Mouse (Mus musculus) bone marrow macrophage, adult 2 months (primary cell): ENCODE measurements around the gene Mef2c.

Experiments
- CTCF ChIP-seq: IDR thresholded peaks from 2 replicates; pipeline ENCODE4 v1.5.1; 2012; ENCODE audit warnings: low read depth, mild to moderate bottlenecking, low read length, moderate library complexity
- POLR2A ChIP-seq: IDR thresholded peaks from 2 replicates; pipeline ENCODE4 v1.6.1; 2012; ENCODE audit warnings: mild to moderate bottlenecking, low read depth, low read length, borderline replicate concordance

DNA sequence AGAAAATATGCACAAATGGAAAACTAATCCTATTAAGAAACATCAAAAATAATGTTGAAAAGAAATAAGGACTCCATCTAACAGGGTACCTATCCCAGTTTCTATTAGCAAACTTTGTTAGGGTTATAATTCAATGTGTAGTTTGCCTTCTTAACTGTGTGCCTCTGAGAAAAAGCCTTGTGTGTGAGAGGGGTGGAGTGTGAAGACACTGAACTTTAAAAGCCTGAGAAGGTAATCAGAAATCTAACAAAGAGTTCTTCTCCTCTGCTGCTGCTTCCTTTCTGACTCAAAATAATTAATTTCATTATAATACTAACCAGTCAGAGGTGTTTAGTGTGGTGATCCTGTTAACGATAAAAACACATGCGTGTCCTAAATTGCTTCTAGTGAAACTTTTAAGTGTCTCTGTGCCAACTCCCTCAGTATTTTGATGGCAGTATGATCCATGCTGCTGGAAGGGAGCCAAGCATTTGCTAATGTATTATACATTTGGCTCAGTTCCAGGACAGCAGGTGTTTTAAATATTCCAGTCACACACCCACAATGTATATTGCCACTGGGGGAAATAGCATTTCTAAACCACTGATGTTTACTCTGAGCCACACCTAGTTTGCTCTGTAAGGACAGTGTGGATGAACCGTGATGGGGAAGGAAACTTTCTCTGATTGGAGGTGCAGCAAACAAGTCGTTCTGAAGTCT, 104.2 kb downstream of the Mef2c start:
- TF ChIP-seq CTCF, result no peak
- no peak for TF ChIP-seq POLR2A
